Mouse (Mus musculus): ENCODE measurements around the gene Erp27. TPM values are rescaled to one million over a fixed set of nuclear protein-coding genes. Genes with fewer than 3 reads are reported as not detected.
"Not testable (repeated sequence)": the region's sequence is repeated elsewhere in the genome, so short reads cannot be mapped to it uniquely, and the experiment has no call there.

The Erp27 gene
- polyA plus RNA-seq, 1 experiment from 2014 or later, result 0.18 TPM

- H3K27ac ChIP-seq (ENCODE audit: low read length), result no peak overlapping the region
- no peaks in the 10 kb centered on the region for H3K9me3 ChIP-seq (replicated peaks; ENCODE audit: control insufficient read depth, low read length, poor library complexity, severe bottlenecking)
- no peaks in the 10 kb centered on the region for H3K4me1 ChIP-seq (ENCODE audit: control insufficient read depth, insufficient read depth, low read length)
- H3K36me3 ChIP-seq (ENCODE audit: control insufficient read depth, insufficient read depth, low read length), result no peaks in the 10 kb centered on the region
- H3K27me3 ChIP-seq (ENCODE audit: control insufficient read depth, insufficient read depth, low read depth, low read length), result no peaks in the 10 kb centered on the region
- H3K9ac ChIP-seq (ENCODE audit: low read depth, low read length), result no peak overlapping the region
- no peak overlapping the region for H3K4me3 ChIP-seq (ENCODE audit: low read depth, low read length)
- no peak overlapping the region for H3K4me2 ChIP-seq (ENCODE audit: low read length)
- no peak for ATAC-seq
- 92% methylated on average over 6 of the region's 6 CpGs for whole genome bisulfite sequencing
Observed at GRCm38 (mm10) chr6:136889554-136889953, 32.4 kb downstream of the Erp27 start.

- Histone ChIP-seq H3K9me3 (replicated peaks; ENCODE audit: control insufficient read depth, low read length, poor library complexity, severe bottlenecking) (no peaks in the 10 kb centered on the region), H3K27ac (ENCODE audit: low read length) (no peak overlapping the region), H3K36me3 (ENCODE audit: control insufficient read depth, insufficient read depth, low read length) (no peaks in the 10 kb centered on the region), H3K27me3 (ENCODE audit: control insufficient read depth, insufficient read depth, low read depth, low read length) (no peaks in the 10 kb centered on the region), H3K4me2 (ENCODE audit: low read length) (no peak overlapping the region), H3K4me1 (ENCODE audit: control insufficient read depth, insufficient read depth, low read length) (no peaks in the 10 kb centered on the region), H3K9ac (ENCODE audit: low read depth, low read length) (no peak overlapping the region), H3K4me3 (ENCODE audit: low read depth, low read length) (no peak overlapping the region)
- WGBS, result 87% methylated on average over 6 of the region's 6 CpGs
- no peak for ATAC-seq
Observed at GRCm38 (mm10) chr6:136889067-136889466, 32.9 kb downstream of the Erp27 start.

GRCm38 (mm10) chr6:136887854-136888253 lies 34.1 kb downstream of the Erp27 start:
- H3K4me1 ChIP-seq (ENCODE audit: control insufficient read depth, insufficient read depth, low read length), result no peaks in the 10 kb centered on the region
- no peaks in the 10 kb centered on the region for H3K36me3 ChIP-seq (ENCODE audit: control insufficient read depth, insufficient read depth, low read length)
- no peak overlapping the region for H3K27ac ChIP-seq (ENCODE audit: low read length)
- H3K4me2 ChIP-seq (ENCODE audit: low read length), result no peak overlapping the region
- H3K9ac ChIP-seq (ENCODE audit: low read depth, low read length), result no peak overlapping the region
- WGBS, result 78% methylated on average over 9 of the region's 9 CpGs
- no peak for ATAC-seq
- H3K27me3 ChIP-seq (ENCODE audit: control insufficient read depth, insufficient read depth, low read depth, low read length), result no peaks in the 10 kb centered on the region
- no peaks in the 10 kb centered on the region for H3K9me3 ChIP-seq (replicated peaks; ENCODE audit: control insufficient read depth, low read length, poor library complexity, severe bottlenecking)
- H3K4me3 ChIP-seq (ENCODE audit: low read depth, low read length), result no peak overlapping the region

GRCm38 (mm10) chr6:136884766-136885165 lies 37.2 kb downstream of the Erp27 start:
- H3K27ac ChIP-seq (ENCODE audit: low read length); H3K9ac ChIP-seq (ENCODE audit: low read depth, low read length); ATAC-seq; H3K27me3 ChIP-seq (ENCODE audit: control insufficient read depth, insufficient read depth, low read depth, low read length); H3K4me1 ChIP-seq (ENCODE audit: control insufficient read depth, insufficient read depth, low read length); H3K36me3 ChIP-seq (ENCODE audit: control insufficient read depth, insufficient read depth, low read length); H3K4me3 ChIP-seq (ENCODE audit: low read depth, low read length); H3K4me2 ChIP-seq (ENCODE audit: low read length); H3K9me3 ChIP-seq (replicated peaks; ENCODE audit: control insufficient read depth, low read length, poor library complexity, severe bottlenecking): not testable (repeated sequence)
- 46% methylated on average over 1 of the region's 1 CpGs for WGBS

- no peaks in the 10 kb centered on the region for H3K27me3 ChIP-seq (ENCODE audit: control insufficient read depth, insufficient read depth, low read depth, low read length)
- WGBS, result 95% methylated on average over 6 of the region's 6 CpGs
- no peaks in the 10 kb centered on the region for H3K36me3 ChIP-seq (ENCODE audit: control insufficient read depth, insufficient read depth, low read length)
- H3K4me1 ChIP-seq (ENCODE audit: control insufficient read depth, insufficient read depth, low read length), result no peaks in the 10 kb centered on the region
- ATAC-seq, result no peak
- H3K4me3 ChIP-seq (ENCODE audit: low read depth, low read length), result no peak overlapping the region
- H3K27ac ChIP-seq (ENCODE audit: low read length), result no peak overlapping the region
- H3K4me2 ChIP-seq (ENCODE audit: low read length), result no peak overlapping the region
- no peaks in the 10 kb centered on the region for H3K9me3 ChIP-seq (replicated peaks; ENCODE audit: control insufficient read depth, low read length, poor library complexity, severe bottlenecking)
- no peak overlapping the region for H3K9ac ChIP-seq (ENCODE audit: low read depth, low read length)
Observed at GRCm38 (mm10) chr6:136883961-136884360, 38.0 kb downstream of the Erp27 start.

GRCm38 (mm10) chr6:136883431-136883915 lies 38.5 kb downstream of the Erp27 start:
- Histone ChIP-seq H3K4me1 (ENCODE audit: control insufficient read depth, insufficient read depth, low read length) (no peaks in the 10 kb centered on the region), H3K27me3 (ENCODE audit: control insufficient read depth, insufficient read depth, low read depth, low read length) (no peaks in the 10 kb centered on the region), H3K9me3 (replicated peaks; ENCODE audit: control insufficient read depth, low read length, poor library complexity, severe bottlenecking) (no peaks in the 10 kb centered on the region), H3K27ac (ENCODE audit: low read length) (no peak overlapping the region), H3K4me3 (ENCODE audit: low read depth, low read length) (no peak overlapping the region), H3K4me2 (ENCODE audit: low read length) (no peak overlapping the region), H3K9ac (ENCODE audit: low read depth, low read length) (no peak overlapping the region), H3K36me3 (ENCODE audit: control insufficient read depth, insufficient read depth, low read length) (no peaks in the 10 kb centered on the region)
- 88% methylated on average over 3 of the region's 3 CpGs for WGBS
- no peak for ATAC-seq

- no peak for ATAC-seq
- Histone ChIP-seq H3K4me1 (ENCODE audit: control insufficient read depth, insufficient read depth, low read length) (no peaks in the 10 kb centered on the region), H3K27ac (ENCODE audit: low read length) (no peak overlapping the region), H3K36me3 (ENCODE audit: control insufficient read depth, insufficient read depth, low read length) (no peaks in the 10 kb centered on the region), H3K4me3 (ENCODE audit: low read depth, low read length) (no peak overlapping the region), H3K9me3 (replicated peaks; ENCODE audit: control insufficient read depth, low read length, poor library complexity, severe bottlenecking) (no peaks in the 10 kb centered on the region), H3K27me3 (ENCODE audit: control insufficient read depth, insufficient read depth, low read depth, low read length) (no peaks in the 10 kb centered on the region), H3K4me2 (ENCODE audit: low read length) (no peak overlapping the region), H3K9ac (ENCODE audit: low read depth, low read length) (no peak overlapping the region)
- WGBS, result 80% methylated on average over 8 of the region's 8 CpGs
Observed at GRCm38 (mm10) chr6:136881678-136882077, 40.3 kb downstream of the Erp27 start.

GRCm38 (mm10) chr6:136875670-136876069 lies 46.3 kb downstream of the Erp27 start, which contains the start of gene Mgp:
Gene Mgp (minus strand): TSS chr6:136875823.
- no peak within 1 kb of the TSS for H3K4me3 ChIP-seq (ENCODE audit: low read depth, low read length)
- no peaks in the 10 kb centered on the region for H3K36me3 ChIP-seq (ENCODE audit: control insufficient read depth, insufficient read depth, low read length)
- no peak within 1 kb of the TSS for H3K9ac ChIP-seq (ENCODE audit: low read depth, low read length)
- no peaks in the 10 kb centered on the region for H3K27me3 ChIP-seq (ENCODE audit: control insufficient read depth, insufficient read depth, low read depth, low read length)
- no peak for ATAC-seq
- H3K27ac ChIP-seq (ENCODE audit: low read length), result no peak within 1 kb of the TSS
- H3K4me2 ChIP-seq (ENCODE audit: low read length), result no peak within 1 kb of the TSS
- 57% methylated on average over 9 of the region's 9 CpGs for WGBS
- H3K9me3 ChIP-seq (replicated peaks; ENCODE audit: control insufficient read depth, low read length, poor library complexity, severe bottlenecking), result no peaks in the 10 kb centered on the region
- no peaks in the 10 kb centered on the region for H3K4me1 ChIP-seq (ENCODE audit: control insufficient read depth, insufficient read depth, low read length)

GRCm38 (mm10) chr6:136874599-136874998 lies 47.4 kb downstream of the Erp27 start:
- H3K4me2 ChIP-seq (ENCODE audit: low read length), result no peak overlapping the region

More at GRCm38 (mm10) chr6:136874599-136874998, 47.4 kb downstream of the Erp27 start:
- no peaks in the 10 kb centered on the region for H3K9me3 ChIP-seq (replicated peaks; ENCODE audit: control insufficient read depth, low read length, poor library complexity, severe bottlenecking)
- WGBS, result 34% methylated on average over 8 of the region's 8 CpGs
- no peaks in the 10 kb centered on the region for H3K4me1 ChIP-seq (ENCODE audit: control insufficient read depth, insufficient read depth, low read length)
- no peaks in the 10 kb centered on the region for H3K27me3 ChIP-seq (ENCODE audit: control insufficient read depth, insufficient read depth, low read depth, low read length)
- no peak for ATAC-seq
- H3K36me3 ChIP-seq (ENCODE audit: control insufficient read depth, insufficient read depth, low read length), result no peaks in the 10 kb centered on the region
- H3K4me3 ChIP-seq (ENCODE audit: low read depth, low read length), result no peak overlapping the region
- no peak overlapping the region for H3K27ac ChIP-seq (ENCODE audit: low read length)
- H3K9ac ChIP-seq (ENCODE audit: low read depth, low read length), result no peak overlapping the region

Measured in midbrain, embryonic 16.5 days (tissue).